In genomic region chr6:103659173-103659572, GRCm38 (mm10) we compare ENCODE assay signal across 20 mouse cellular contexts.
DNase-seq lines count a peak whose midpoint lies in the region.
"Had no signal": no experiment of that assay in that cellular context is flagged by ENCODE, and none has a peak within 500 bp of the region (broad histone marks: within the 10 kb centered on the region; RNA-seq: fewer than 3 reads in every experiment).

No protein-coding gene starts in this region.

- peak; percentile 19 for DNase-seq in cerebellum, adult 11 months
- DNase-seq in cerebellum, postnatal 4 days (ENCODE audit: low spot score in 2 of 2), result no peak
- DNase-seq in left cerebral cortex, postnatal 4 days, result peak; percentile 16
- no peak for DNase-seq in left cerebral cortex, adult 8-10 months (ENCODE audit: low spot score in 2 of 2)
- DNase-seq in cerebellum, postnatal 10 days, result peak; percentile 67 to 70
- no peak for DNase-seq in adrenal gland, postnatal 36 days
- DNase-seq in frontal cortex, postnatal 25 days (ENCODE audit: low spot score in 2 of 2), result no peak
- DNase-seq: adrenal gland, postnatal 25 days; embryo, embryonic 11 days; gastrocnemius, postnatal 25 days; heart, adult 11 months; kidney, adult 11 months; kidney, postnatal 14 days; layer of hippocampus, postnatal 36 days; liver; lung, adult 2 months; lung, postnatal 10 days; retina, postnatal 1 day; right cerebral cortex, postnatal 14 days; thymus, postnatal 4 days had no signal

- intact Hi-C loops in left cerebral cortex, postnatal 4 days (cut with DNase I), result no loop called here

Comparison
In these comparisons a context has a peak if more than half of its experiments do, and no peak if none do; other contexts are left out.
1. DNase-seq: peak in cerebellum, adult 11 months (single experiment), left cerebral cortex, postnatal 4 days (single experiment) and cerebellum, postnatal 10 days (2 of 2); none in cerebellum, postnatal 4 days (0 of 2), left cerebral cortex, adult 8-10 months (0 of 2), adrenal gland, postnatal 36 days (0 of 2) and frontal cortex, postnatal 25 days (0 of 2).